Mouse (Mus musculus): ENCODE results near the gene Tmem234. TPM values are rescaled to one million over a fixed set of nuclear protein-coding genes. Genes with fewer than 3 reads are reported as not detected.

Gene Tmem234
- polyA plus RNA-seq, 1 experiment from 2014 or later = 186 TPM

DNA sequence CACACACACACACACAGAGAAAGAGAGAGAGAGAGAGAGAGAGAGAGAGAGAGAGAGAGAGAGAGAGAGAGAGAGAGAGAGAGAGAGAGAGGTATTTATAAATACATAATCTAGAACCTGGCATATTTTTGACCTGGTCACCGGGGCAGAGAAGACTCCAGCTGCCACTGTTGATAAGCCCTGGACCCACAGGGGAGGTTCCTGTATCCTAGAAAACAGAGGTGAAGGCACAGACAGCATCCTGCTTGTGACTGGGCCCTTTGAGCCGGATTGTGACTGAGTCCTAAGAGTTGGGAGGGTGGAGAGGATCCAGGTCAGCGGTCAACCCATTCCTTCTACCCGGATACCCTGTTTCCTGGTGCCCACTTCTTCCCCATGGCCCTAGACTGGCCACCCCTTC, 11.6 kb upstream of the Tmem234 start:
- peaks cover 12% of the 10 kb centered on the region for H3K36me3 ChIP-seq (ENCODE audit: control insufficient read depth, insufficient read depth, low read length)
- peaks cover 11% of the 10 kb centered on the region; the same call in 1 of the 2 replicates for H3K4me1 ChIP-seq (ENCODE audit: control insufficient read depth, insufficient read depth, low read length)
- no peak for ATAC-seq
- no peak overlapping the region for H3K9ac ChIP-seq (ENCODE audit: low read depth, low read length)
- no peaks in the 10 kb centered on the region for H3K9me3 ChIP-seq (ENCODE audit: control insufficient read depth, low read length)
- 79% methylated on average over 4 of the region's 4 CpGs for WGBS
- H3K4me2 ChIP-seq (ENCODE audit: low read depth, low read length) = no peak overlapping the region
- H3K27ac ChIP-seq (ENCODE audit: low read length) = no peak overlapping the region
- H3K4me3 ChIP-seq (ENCODE audit: low read length) = no peak overlapping the region
- H3K27me3 ChIP-seq (replicated peaks; ENCODE audit: control insufficient read depth, insufficient read depth, low read length) = no peaks in the 10 kb centered on the region

GRCm38 (mm10) chr4:129608426-129609025, 8.1 kb downstream of the Tmem234 start:
- 0 out of 2 replicates have a peak overlapping the region, but pooled peaks have one; percentile 28 for H3K27ac ChIP-seq (ENCODE audit: low read length)
- H3K4me1 ChIP-seq (ENCODE audit: control insufficient read depth, insufficient read depth, low read length) = peaks cover 9% of the 10 kb centered on the region; the same call in 1 of the 2 replicates
- H3K4me2 ChIP-seq (ENCODE audit: low read depth, low read length) = no peak overlapping the region
- no peak overlapping the region for H3K4me3 ChIP-seq (ENCODE audit: low read length)
- 34% methylated on average over 7 of the region's 7 CpGs for WGBS
- H3K9ac ChIP-seq (ENCODE audit: low read depth, low read length) = peak overlapping the region; percentile 8; the same call in 1 of the 2 replicates
- peak; percentile 90 for ATAC-seq
- H3K36me3 ChIP-seq (ENCODE audit: control insufficient read depth, insufficient read depth, low read length) = peaks cover 11% of the 10 kb centered on the region; the same call in 1 of the 2 replicates
- H3K9me3 ChIP-seq (ENCODE audit: control insufficient read depth, low read length) = no peaks in the 10 kb centered on the region
- no peaks in the 10 kb centered on the region for H3K27me3 ChIP-seq (replicated peaks; ENCODE audit: control insufficient read depth, insufficient read depth, low read length)

DNA sequence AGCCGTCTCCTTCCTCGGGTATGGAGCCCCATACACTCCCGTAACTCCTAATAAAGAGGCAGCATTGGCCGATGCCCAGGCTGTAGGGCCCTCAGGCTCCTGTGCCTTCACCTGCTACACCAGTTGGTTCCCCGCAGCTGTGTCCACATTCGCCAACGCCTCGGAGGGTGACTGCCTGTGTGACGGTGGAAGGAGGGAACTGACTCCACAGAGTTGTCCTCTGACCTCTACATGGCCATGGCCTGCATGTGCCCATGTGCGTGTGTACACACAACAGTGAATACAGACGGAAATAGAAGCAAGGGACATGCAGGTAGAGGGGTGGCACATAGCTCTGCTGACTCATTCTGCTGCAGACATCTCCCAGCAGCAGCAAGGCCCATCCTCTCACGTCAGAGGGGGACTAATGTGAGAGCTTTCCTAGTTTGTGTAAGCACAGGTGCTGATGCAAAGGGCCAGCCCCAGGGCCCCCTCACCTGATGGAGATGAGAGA, 8.7 kb downstream of the Tmem234 start:
- ATAC-seq = 0 out of 2 replicates have a peak, but pooled peaks have one; percentile 3
- Histone ChIP-seq H3K36me3 (ENCODE audit: control insufficient read depth, insufficient read depth, low read length) (peaks cover 11% of the 10 kb centered on the region; the same call in 1 of the 2 replicates), H3K4me2 (ENCODE audit: low read depth, low read length) (no peak overlapping the region), H3K9ac (ENCODE audit: low read depth, low read length) (no peak overlapping the region; the same call in 1 of the 2 replicates), H3K9me3 (ENCODE audit: control insufficient read depth, low read length) (no peaks in the 10 kb centered on the region), H3K4me1 (ENCODE audit: control insufficient read depth, insufficient read depth, low read length) (peaks cover 11% of the 10 kb centered on the region; the same call in 1 of the 2 replicates), H3K27me3 (replicated peaks; ENCODE audit: control insufficient read depth, insufficient read depth, low read length) (no peaks in the 10 kb centered on the region), H3K27ac (ENCODE audit: low read length) (no peak overlapping the region), H3K4me3 (ENCODE audit: low read length) (no peak overlapping the region)
- WGBS = 82% methylated on average over 12 of the region's 12 CpGs

DNA sequence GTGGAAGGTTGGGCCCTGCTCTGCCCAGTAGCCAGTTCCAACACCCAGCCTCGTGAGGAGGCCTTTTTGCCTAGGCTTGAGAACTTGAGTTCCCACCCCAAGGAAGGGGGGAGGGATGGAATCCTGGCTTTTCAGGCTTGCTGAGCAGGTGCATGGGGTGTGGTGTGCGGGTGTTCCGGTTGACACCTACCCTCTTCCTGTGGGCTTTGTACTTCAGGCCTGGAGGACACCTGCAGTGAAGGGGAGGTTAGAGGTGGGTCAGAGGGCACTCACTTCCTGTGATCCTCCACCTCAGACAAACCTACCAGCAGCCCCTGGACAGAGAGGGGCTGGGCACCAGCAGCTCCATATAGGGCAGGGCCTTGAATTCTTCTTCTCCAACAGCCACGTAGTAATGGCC, 9.6 kb downstream of the Tmem234 start:
- H3K9me3 ChIP-seq (ENCODE audit: control insufficient read depth, low read length) = no peaks in the 10 kb centered on the region
- H3K4me3 ChIP-seq (ENCODE audit: low read length) = no peak overlapping the region
- peaks cover 11% of the 10 kb centered on the region; the same call in 1 of the 2 replicates for H3K4me1 ChIP-seq (ENCODE audit: control insufficient read depth, insufficient read depth, low read length)
- H3K4me2 ChIP-seq (ENCODE audit: low read depth, low read length) = no peak overlapping the region
- ATAC-seq = no peak
- H3K36me3 ChIP-seq (ENCODE audit: control insufficient read depth, insufficient read depth, low read length) = peaks cover 11% of the 10 kb centered on the region; the same call in 1 of the 2 replicates
- 73% methylated on average over 4 of the region's 4 CpGs for WGBS
- H3K27me3 ChIP-seq (replicated peaks; ENCODE audit: control insufficient read depth, insufficient read depth, low read length) = no peaks in the 10 kb centered on the region
- H3K27ac ChIP-seq (ENCODE audit: low read length) = no peak overlapping the region
- H3K9ac ChIP-seq (ENCODE audit: low read depth, low read length) = no peak overlapping the region

- Histone ChIP-seq H3K27ac (ENCODE audit: low read length) (no peak overlapping the region), H3K4me3 (ENCODE audit: low read length) (no peak overlapping the region), H3K9ac (ENCODE audit: low read depth, low read length) (no peak overlapping the region), H3K36me3 (ENCODE audit: control insufficient read depth, insufficient read depth, low read length) (peaks cover 11% of the 10 kb centered on the region; the same call in 1 of the 2 replicates), H3K9me3 (ENCODE audit: control insufficient read depth, low read length) (no peaks in the 10 kb centered on the region), H3K4me1 (ENCODE audit: control insufficient read depth, insufficient read depth, low read length) (peaks cover 11% of the 10 kb centered on the region; the same call in 1 of the 2 replicates), H3K4me2 (ENCODE audit: low read depth, low read length) (no peak overlapping the region), H3K27me3 (replicated peaks; ENCODE audit: control insufficient read depth, insufficient read depth, low read length) (no peaks in the 10 kb centered on the region)
- ATAC-seq = no peak
- 68% methylated on average over 4 of the region's 4 CpGs for WGBS
These were observed 10.0 kb downstream of the Tmem234 start for GRCm38 (mm10) chr4:129610472-129610871.

DNA sequence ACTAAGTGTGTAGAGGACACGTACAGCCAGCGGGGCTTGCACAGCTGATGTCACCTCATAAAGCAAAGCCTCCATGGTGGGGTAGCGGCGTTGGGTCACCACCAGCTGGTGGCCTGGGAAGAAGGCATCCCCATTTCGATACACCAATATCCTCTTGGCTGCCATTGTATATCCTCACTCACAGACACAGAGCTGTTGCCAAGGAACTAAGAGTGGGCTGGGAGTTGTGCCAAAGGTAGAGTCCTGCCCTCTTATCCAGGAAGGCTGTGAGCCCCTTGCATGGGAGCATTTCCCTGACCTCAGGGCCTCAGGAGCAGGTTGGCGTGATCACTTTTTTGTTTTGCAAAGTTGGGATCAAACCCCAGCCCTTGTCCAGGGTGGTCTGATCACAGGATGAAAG, 13.6 kb downstream of the Tmem234 start, which contains the start of gene Dcdc2b:
TSS of gene Dcdc2b (minus strand) at position 165 of the 400 bp plus-strand sequence.
- WGBS = 68% methylated on average over 6 of the region's 6 CpGs
- Histone ChIP-seq H3K4me2 (ENCODE audit: low read depth, low read length) (no peak within 1 kb of the TSS), H3K27ac (ENCODE audit: low read length) (no peak within 1 kb of the TSS), H3K27me3 (replicated peaks; ENCODE audit: control insufficient read depth, insufficient read depth, low read length) (no peaks in the 10 kb centered on the region), H3K9me3 (ENCODE audit: control insufficient read depth, low read length) (no peaks in the 10 kb centered on the region), H3K4me1 (ENCODE audit: control insufficient read depth, insufficient read depth, low read length) (peaks cover 8% of the 10 kb centered on the region), H3K36me3 (ENCODE audit: control insufficient read depth, insufficient read depth, low read length) (peaks cover 7% of the 10 kb centered on the region; the same call in 1 of the 2 replicates), H3K4me3 (ENCODE audit: low read length) (no peak within 1 kb of the TSS), H3K9ac (ENCODE audit: low read depth, low read length) (0 out of 2 replicates have a peak within 1 kb of the TSS, but pooled peaks have one; percentile 11)
- no peak for ATAC-seq

DNA sequence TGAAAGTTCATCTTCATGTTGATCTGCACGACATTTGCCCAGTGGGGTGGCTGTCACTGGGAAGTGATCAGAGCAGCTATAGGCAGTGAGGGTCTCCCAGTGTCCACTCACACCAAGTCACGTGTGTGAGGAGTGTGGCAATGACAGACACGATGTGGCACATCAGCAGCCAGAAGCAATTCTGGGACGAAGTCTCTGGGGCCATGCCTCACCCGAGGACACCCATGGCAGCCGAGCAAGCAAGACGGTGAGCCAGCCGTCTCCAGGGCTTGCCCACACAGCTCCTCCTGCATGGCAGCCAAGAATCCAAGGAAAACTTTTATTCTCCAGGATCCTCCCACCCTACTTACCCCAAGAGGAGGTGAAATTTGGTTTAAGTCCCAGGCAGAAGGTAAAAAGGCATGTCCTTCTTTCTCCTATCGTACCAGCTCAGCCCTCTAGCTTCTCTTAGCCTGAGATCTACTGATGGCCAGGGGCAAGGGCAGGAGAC, 15.4 kb downstream of the Tmem234 start:
- Histone ChIP-seq H3K4me2 (ENCODE audit: low read depth, low read length) (no peak overlapping the region), H3K36me3 (ENCODE audit: control insufficient read depth, insufficient read depth, low read length) (peaks cover 2% of the 10 kb centered on the region; the same call in 1 of the 2 replicates), H3K4me3 (ENCODE audit: low read length) (no peak overlapping the region), H3K27ac (ENCODE audit: low read length) (no peak overlapping the region), H3K9ac (ENCODE audit: low read depth, low read length) (no peak overlapping the region), H3K27me3 (replicated peaks; ENCODE audit: control insufficient read depth, insufficient read depth, low read length) (no peaks in the 10 kb centered on the region), H3K4me1 (ENCODE audit: control insufficient read depth, insufficient read depth, low read length) (peaks cover 8% of the 10 kb centered on the region), H3K9me3 (ENCODE audit: control insufficient read depth, low read length) (no peaks in the 10 kb centered on the region)
- ATAC-seq = no peak
- WGBS = 89% methylated on average over 9 of the region's 9 CpGs

DNA sequence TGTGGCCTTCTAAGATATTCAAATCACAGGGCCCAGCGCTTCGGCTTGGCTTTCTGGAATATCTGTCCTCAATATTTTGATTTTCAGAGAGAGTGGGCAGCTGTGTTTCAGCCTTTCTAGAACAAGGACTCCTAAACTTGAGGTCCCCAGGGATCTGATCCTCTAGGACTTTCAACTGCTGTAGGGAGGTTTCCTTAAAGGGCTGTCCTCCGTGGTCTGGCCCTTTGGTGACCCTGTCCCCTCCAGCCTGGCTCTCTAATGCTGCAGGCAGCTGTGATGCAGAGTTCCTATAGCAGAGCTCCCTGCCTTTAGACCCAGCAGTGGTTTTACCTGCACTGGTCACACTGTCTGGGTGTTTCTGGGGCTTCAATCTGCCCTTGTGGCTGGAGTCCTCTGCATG, 16.2 kb downstream of the Tmem234 start:
- no peaks in the 10 kb centered on the region for H3K27me3 ChIP-seq (replicated peaks; ENCODE audit: control insufficient read depth, insufficient read depth, low read length)
- WGBS = 90% methylated on average over 3 of the region's 3 CpGs
- peaks cover 2% of the 10 kb centered on the region; the same call in 1 of the 2 replicates for H3K36me3 ChIP-seq (ENCODE audit: control insufficient read depth, insufficient read depth, low read length)
- H3K4me3 ChIP-seq (ENCODE audit: low read length) = no peak overlapping the region
- H3K27ac ChIP-seq (ENCODE audit: low read length) = no peak overlapping the region
- no peak for ATAC-seq
- H3K4me2 ChIP-seq (ENCODE audit: low read depth, low read length) = no peak overlapping the region
- no peak overlapping the region for H3K9ac ChIP-seq (ENCODE audit: low read depth, low read length)
- peaks cover 8% of the 10 kb centered on the region for H3K4me1 ChIP-seq (ENCODE audit: control insufficient read depth, insufficient read depth, low read length)
- no peaks in the 10 kb centered on the region for H3K9me3 ChIP-seq (ENCODE audit: control insufficient read depth, low read length)

- Histone ChIP-seq H3K9me3 (ENCODE audit: control insufficient read depth, low read length) (no peaks in the 10 kb centered on the region), H3K9ac (ENCODE audit: low read depth, low read length) (no peak overlapping the region), H3K36me3 (ENCODE audit: control insufficient read depth, insufficient read depth, low read length) (peaks cover 2% of the 10 kb centered on the region; the same call in 1 of the 2 replicates), H3K4me3 (ENCODE audit: low read length) (no peak overlapping the region), H3K27ac (ENCODE audit: low read length) (no peak overlapping the region), H3K27me3 (replicated peaks; ENCODE audit: control insufficient read depth, insufficient read depth, low read length) (no peaks in the 10 kb centered on the region), H3K4me2 (ENCODE audit: low read depth, low read length) (no peak overlapping the region), H3K4me1 (ENCODE audit: control insufficient read depth, insufficient read depth, low read length) (peaks cover 8% of the 10 kb centered on the region)
- 91% methylated on average over 7 of the region's 7 CpGs for WGBS
- no peak for ATAC-seq
These were observed 16.7 kb downstream of the Tmem234 start for GRCm38 (mm10) chr4:129617121-129617641.

All from intestine, embryonic 16.5 days (tissue).